Mouse (Mus musculus) right cerebral cortex, adult 18-20 months (tissue): ENCODE data around the gene Kcnj3.

Source experiments
- DNase-seq: peaks from one replicate; pipeline ENCODE4 v3.0.0; 2022; ENCODE audit warnings: mixed read lengths

Gene Kcnj3

GRCm38 (mm10) chr2:55532738-55533491 is 97.1 kb downstream of the Kcnj3 start:
- peak; percentile 27 for DNase-seq

DNA sequence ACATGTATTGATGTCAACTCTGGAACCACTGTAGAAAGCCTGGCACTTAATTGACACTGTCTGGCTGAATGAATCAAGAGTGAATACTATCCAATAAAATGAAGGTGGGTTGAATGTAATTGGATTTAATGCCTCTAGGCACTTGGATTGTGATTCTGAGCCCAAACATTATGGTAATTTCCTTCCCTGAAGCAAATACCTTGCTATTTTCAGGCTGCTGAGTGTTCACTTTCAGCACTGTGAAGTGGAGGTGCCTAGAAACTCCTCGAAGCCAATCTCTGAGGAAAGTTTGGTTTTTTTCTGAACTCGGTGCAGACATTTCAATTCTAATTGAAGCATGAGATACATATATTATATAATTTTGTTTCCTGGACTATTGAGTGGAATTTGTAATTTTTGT is 99.2 kb downstream of the Kcnj3 start:
- DNase-seq = peak; percentile 13

DNA sequence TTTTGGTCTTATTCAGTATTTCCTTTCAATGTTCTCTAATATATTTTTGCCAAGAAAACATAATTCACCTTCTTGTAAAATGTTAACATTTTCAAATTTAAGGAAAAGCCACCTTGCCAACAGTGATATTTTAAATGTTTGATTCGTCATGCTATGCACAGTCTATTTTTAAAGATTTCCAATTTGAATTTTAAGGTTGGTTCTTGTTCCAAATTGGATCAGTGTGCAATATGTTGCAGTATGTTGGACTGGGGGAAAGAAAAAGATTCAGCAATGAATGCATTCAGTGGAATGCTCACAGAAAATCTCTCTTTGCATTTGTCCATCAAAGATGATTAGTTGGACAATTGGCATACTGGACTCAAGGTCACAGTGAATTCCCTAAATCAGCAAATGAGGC is 99.7 kb downstream of the Kcnj3 start:
- no peak for DNase-seq

DNA sequence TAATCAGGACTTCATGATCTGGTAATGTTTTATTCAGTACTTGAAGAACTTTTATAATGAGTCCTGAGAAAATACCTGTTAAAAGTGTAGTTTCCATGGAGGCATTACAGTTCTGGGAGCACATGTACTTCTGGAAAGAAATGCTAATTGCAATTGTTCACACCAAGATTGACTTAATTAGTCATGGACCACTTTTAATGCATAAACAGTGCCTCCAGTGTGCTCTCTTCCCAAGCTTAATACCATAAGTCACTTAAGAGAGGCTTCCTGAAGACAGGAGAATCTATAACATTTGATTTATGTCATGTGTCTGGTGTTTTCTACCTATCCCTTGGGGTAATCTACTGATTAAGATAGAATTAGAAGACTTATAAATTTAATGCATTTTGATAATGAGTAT is 111.8 kb downstream of the Kcnj3 start:
- DNase-seq = no peak

DNA sequence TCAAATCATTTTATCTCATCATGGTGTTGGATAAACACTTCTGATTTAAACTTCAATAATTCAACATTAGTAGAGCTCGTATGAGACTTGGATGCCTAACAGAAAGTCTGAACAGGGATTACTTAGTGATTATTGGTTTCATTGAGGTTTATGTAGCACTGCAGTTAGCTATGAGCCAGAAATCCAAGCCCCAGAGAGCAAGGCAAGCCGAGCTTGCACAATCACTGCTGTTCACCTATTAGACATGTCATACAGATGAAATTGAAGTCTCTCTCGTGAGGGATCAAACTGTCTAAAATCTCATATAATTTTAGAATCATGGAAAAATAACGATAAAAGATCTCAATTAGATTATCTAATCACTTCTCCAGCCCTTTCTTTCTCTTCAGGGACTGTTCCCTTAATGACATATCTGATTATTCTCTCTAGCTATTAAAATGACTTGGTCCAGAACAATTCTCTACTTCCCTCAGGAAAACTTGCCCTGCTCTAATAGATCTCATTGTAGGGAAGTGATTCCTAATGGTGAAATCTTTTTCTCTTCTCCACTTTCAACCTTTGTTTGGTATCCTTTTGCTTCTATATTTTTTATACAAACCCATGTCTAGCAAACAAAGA is 122.7 kb downstream of the Kcnj3 start:
- no peak for DNase-seq

DNA sequence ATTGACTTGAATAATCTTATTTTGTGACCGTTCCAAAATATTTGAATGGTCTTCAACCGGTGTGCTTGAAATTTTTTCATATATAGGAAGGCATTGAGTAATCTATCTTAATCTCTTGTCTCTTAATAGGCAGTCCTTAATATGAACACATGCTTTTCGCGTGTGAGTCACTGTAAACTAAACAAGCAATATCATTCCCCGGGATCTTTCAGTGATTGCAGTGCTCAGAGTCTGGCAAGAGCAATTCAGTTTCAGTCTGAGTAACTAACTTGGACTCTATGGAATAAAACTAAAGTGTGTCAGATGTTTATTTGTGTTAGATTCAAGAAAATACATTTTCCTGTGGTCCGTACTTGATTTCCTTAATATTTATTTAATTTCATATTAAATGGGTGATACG is 133.5 kb downstream of the Kcnj3 start:
- DNase-seq = no peak

DNA sequence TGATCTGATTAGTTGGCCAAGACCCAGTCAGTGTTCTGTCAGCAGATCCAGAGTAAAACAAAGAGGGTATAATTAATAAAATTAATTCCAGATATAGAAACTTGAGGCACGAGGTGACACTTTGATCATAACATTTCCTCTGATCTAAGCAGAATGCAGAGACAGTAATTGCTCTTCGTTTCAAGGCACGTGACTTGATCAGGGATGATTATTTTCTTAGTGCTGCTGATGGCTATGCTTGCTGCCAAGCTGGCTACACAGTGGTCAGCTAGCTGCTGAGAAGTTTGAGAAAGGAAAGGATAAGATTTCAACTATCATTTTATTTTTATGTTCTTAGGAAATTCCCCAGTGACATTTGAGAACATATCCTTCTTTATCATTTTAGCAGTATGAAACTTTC is 135.7 kb downstream of the Kcnj3 start:
- no peak for DNase-seq

GRCm38 (mm10) chr2:55580286-55580685 is 144.5 kb downstream of the Kcnj3 start:
- DNase-seq = no peak

GRCm38 (mm10) chr2:55591226-55591988 is 155.6 kb downstream of the Kcnj3 start:
- DNase-seq = peak; percentile 48
